Mouse (Mus musculus) mesoderm, embryonic 11.5 days (tissue): ENCODE measurements around the gene Jam2.

Experiments used
- DNase-seq: peaks from one replicate; pipeline ENCODE4 v3.0.0-alpha.2; 2012; ENCODE audit warnings: low read depth, low spot score

The Jam2 gene

GRCm38 (mm10) chr16:84779718-84780117 is 5.8 kb downstream of the Jam2 start:
- DNase-seq: no peak

GRCm38 (mm10) chr16:84783279-84783678 is 9.4 kb downstream of the Jam2 start:
- no peak for DNase-seq

GRCm38 (mm10) chr16:84784966-84785365 is 11.0 kb downstream of the Jam2 start:
- no peak for DNase-seq

DNA sequence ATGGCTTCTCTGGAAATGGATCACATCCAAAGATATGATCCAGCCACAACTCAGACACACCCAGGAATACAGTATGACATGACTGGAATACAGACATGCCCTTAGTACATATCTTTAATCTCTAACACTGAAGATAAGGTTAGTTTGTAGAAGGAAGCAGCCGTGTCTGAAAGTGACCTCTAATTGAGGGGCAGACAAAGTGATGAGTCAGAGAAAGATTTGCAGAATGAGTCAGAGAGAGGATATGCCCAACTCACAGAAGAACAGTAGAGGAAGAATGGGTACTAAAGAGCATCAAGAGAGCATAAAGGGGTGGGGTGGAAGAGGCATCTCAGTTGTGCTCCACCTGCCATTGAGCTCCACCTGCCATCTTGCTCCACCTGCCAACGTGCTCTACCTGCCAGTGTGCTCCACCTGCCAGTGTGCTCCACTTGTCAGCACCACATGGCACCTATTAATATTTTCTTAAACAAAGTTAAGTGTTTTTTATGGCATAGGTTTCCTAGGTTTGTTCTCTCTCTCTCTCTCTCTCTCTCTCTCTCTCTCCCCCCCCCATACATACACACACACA is 16.8 kb downstream of the Jam2 start:
- no peak for DNase-seq

DNA sequence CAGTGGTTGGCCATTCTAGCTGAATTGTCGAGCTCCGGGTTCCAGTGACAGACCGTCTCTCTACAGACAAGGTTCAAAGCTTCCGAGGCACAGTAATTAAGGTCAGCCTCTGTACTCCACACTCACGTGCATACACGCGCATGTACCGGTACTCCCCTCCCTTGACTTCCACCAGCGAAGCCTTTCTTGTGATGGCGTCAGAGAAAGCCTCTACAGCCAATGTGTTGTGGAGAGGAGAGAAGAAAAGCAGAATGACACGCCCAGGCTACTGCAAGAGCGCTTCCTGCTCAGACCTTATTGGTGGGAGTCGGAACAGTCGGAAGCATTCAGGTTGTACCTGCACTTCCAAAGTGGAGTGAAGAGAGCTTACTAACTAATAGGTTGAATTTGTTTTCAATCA is 19.5 kb downstream of the Jam2 start:
- no peak for DNase-seq

DNA sequence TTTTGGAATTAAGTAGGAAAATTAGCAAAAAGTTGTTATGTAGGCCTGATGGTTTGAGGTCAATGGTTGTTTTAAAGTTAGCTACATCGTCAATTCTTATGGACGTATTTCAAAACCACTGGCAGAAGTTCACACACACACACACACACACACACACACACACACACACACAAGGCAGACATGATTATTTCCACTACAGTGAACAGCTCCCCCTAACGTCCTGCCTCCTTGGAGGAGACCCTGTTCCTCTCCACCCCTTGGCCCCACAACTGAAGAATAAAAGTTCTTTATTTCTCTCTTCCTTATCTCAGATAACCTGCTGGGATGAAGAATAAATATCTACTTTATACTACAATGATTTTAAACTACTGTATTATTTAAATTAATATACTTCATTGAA is 21.4 kb downstream of the Jam2 start:
- no peak for DNase-seq

- DNase-seq: no peak
These were observed 22.8 kb downstream of the Jam2 start for GRCm38 (mm10) chr16:84796678-84797077.

GRCm38 (mm10) chr16:84800038-84800437 is 26.1 kb downstream of the Jam2 start:
- no peak for DNase-seq

GRCm38 (mm10) chr16:84802217-84802616 is 28.3 kb downstream of the Jam2 start:
- no peak for DNase-seq

DNA sequence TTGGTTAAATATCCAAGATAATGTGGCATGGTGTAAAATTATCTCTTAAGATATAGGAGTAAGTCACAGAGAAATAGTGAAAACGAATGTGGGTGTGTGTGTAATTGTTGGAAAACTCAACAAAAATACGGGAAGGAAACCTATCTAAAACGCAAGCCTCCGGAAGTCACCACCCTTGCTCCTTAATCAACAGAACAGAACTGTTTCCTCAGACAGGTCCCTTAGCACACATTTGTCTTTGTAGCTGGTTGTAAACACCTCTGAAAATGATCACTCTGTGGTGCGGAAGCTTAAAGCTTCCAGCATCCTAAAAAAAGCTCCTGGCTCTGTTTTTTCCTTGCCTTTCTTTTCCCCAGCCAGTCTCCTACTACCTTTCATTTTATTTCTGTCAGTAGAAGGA is 30.9 kb downstream of the Jam2 start:
- DNase-seq: no peak

DNA sequence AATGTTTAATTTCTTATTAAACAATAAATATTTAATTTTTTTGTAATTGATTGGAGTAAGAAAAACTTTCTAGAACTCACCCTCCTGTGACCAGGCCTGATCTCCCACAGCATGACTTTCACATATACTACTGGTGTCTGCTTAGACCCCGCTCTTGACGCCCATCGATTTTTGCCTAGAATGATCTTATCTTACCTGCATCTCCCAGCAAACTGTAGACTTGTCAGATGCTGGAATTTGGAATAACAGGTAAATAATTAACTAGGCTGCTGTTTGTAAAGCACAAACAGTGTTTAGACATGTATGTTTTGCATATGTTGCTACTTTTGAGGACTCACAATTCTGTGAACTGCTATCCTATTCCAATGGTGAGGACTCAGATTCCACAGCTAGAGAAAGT is 32.3 kb downstream of the Jam2 start:
- DNase-seq: no peak

- no peak for DNase-seq
These were observed 34.0 kb downstream of the Jam2 start for GRCm38 (mm10) chr16:84807874-84808273.

DNA sequence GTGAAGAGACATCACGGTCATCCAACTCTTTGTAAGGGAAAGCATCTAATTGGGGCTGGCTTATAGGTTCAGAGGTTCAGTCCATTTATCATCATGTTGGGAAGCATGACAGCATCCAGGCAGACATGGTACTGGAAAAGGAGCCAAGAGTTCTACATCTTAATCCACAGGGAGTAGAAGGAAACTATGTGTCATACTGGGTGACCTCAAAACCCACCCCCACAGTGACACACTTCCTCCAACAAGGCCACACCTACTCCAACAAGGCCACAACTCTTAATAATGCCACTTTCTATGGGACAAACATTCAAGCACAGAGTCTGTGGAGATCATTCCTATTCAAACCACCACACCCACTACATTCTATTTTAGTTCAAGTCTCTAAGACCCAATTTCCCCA is 36.3 kb downstream of the Jam2 start:
- DNase-seq: no peak

DNA sequence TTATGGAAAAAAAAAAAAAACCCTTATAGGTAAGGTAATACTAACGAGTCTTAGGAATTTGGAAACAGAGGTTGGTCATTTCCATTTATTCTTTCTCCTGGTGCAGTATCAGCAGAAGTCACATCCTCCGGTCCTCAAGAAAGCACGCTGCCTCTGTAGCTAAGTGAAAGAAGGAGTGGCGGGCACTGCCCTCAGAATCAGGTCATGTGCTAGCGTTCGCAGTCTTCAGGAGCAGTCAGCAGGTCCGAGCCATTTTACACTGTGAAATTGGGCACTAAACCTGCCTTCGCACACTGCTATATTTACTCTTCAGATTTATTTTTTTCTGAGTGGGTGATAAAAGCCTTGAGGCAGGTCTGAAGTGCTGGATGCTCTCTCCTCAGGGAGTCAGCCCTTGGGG is 39.9 kb downstream of the Jam2 start:
- no peak for DNase-seq

DNA sequence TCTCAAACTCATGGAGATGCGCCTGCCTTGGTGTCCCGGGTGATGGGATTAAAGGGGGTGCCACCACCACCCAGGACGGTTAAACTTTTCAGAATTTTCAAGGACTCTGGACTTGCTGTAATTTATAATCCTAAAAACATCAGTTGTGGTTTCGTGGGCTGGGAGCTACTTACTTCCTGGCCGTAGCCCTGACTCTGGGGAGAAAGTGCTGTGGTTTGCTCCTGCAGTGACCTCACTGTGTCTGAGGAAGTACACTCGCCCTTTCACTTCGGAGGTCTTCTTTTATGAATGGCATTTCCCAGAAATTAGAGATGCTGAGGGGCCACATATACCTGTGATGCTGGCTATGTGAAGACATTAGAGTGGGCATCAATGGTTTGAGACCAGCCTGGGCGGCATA is 40.6 kb downstream of the Jam2 start:
- no peak for DNase-seq

DNA sequence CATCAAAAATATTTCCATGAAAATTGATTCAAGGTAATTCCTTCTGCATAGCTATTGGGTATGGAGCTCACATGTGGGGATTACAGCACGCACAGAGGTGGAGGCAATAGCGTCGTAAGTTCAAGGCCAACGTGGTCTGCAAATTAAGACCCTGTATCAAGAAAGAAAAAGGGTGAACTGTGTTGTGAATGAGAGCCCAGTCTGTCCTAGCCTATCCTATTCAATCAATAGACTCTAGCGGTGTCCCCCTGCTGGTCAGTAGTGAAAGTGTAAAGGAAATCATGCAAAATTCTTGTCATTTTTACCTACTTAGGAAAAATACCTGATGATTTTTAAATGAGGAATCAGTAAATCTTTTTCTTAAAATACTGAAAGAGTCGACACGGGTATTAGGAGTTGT is 43.5 kb downstream of the Jam2 start:
- peak; percentile 44 for DNase-seq

DNA sequence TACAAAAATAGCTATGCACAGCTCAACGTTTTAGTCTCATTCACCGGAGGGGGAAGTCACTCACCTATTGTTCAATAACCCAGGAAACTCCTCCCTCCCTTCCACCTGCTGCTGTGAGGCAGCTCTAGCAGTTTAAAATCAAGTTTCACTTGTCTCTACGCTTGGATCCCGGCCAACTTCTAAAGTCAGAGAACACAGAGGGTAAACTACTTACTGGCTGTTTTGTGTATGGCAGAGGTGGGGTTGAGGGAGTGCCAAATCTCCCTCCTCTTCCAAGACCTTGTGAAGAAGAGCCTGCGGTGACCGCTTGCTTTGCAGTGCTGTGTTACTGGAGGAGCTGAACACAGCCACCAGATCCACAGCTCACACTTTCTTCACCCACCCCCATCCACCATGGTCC is 51.1 kb downstream of the Jam2 start:
- DNase-seq: no peak

GRCm38 (mm10) chr16:84831696-84832095 is 57.8 kb downstream of the Jam2 start:
- DNase-seq: no peak

DNA sequence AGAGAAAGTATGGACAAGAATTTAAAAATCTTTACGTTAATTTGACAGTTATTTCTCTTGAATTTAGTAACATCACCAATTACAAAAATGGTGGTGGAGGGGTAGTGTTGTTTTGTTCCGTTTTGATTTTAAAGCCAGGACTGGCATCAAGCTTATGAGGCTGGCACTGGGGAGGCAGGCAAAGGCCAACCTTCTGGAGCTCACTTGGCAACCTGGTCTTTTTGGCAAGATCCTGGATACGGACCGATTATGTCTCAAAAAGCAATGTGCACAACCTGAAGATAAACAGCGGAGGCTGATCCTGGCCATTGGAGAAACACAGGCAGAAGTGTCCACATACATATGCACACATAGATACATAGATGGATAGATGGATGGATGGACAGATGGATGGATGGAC is 58.8 kb downstream of the Jam2 start:
- no peak for DNase-seq

GRCm38 (mm10) chr16:84834344-84834743 is 60.4 kb downstream of the Jam2 start:
- no peak for DNase-seq

DNA sequence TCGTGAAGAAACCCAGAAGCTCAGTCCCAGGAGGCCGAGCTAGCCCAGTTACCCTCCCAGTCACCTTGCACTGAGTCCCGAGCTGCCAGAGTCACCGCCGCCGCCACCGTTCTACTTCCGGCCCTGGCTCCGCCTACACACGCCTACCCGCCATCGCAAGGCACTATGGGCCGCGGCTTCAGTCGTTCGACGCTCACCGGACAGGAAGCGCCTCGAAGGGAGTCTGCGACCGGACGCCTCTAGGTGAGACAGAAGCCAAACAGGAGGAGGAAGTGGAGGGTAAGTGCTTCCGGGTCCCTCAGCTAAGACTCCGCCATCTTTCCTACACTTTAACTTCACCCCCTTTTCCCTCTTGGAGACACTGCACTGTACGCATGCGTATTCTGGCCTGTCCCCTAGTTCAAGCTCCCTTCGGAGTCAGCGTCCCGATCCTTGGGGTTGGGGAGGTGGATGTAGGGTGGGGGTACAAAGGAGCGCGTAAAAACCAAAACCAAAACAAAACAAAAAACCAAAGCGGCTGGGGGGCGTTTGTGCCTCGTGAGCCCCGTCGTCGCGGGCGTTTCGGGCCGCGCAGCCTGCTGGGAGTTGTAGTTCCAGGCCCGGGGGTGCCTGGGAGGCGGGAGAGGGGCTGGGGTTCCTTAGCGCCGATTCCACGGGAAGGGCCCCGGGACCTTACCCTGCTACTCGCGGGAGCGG is 61.0 kb downstream of the Jam2 start, which contains the start of gene Gabpa:
Gene Gabpa, plus strand, starts transcription at position 181 of the 696 bp plus-strand sequence.
- DNase-seq: peak; percentile 97

- peak; percentile 70 for DNase-seq
These were observed 61.5 kb downstream of the Jam2 start, which contains the start of gene Atp5j for GRCm38 (mm10) chr16:84835441-84835822. TSS of gene Atp5j (minus strand) at chr16:84835625.
